Mouse (Mus musculus): ENCODE measurements at regions not wholly inside any gene's neighbourhood (a gene's known extent, or its start where the extent isn't known, plus 50 kb on each side); places are given as distances from the start of the nearest gene placed in this dataset.

DNA sequence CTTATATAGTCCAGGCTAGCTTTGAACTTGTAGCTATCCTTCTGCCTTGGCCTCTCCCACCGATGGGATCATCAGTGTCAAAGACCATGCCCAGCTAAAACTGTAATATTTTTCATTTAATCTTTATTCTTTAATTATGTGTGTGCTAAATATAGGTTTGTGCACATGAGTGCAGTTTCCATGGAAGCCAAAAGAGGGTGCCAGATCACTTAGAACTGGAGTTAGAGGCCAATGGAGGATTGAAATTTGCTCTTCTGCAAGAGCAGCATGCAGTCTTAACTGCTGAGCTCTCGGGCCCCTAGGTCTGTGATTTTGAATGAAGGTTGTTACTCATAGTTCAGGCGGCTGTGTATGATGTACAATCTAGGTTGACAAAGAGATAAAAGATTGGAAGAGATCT lies 66.6 kb upstream of the Slc22a22 start:
- no peak for DNase-seq (ENCODE audit: low read depth, low spot score)

DNA sequence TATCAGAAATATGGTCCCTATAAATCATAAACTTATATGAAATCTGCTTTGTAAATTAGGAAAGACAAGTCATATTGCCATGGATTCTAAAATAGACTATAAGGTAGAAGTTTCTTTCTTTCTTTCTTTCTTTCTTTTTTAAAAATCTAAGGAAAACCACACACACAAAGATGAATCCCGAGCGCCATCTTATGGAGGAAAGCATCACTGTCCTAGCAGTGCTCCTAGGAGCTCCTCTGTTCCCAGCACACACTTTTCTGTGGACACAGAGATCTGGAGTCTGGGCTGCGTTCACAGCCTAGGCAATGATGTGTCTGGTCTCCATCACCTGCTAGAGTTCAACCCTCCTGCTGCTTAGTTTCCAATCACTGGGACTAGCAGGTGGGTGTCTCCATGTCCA lies 65.2 kb upstream of the Slc22a22 start:
- no peak for DNase-seq (ENCODE audit: low read depth, low spot score)

DNA sequence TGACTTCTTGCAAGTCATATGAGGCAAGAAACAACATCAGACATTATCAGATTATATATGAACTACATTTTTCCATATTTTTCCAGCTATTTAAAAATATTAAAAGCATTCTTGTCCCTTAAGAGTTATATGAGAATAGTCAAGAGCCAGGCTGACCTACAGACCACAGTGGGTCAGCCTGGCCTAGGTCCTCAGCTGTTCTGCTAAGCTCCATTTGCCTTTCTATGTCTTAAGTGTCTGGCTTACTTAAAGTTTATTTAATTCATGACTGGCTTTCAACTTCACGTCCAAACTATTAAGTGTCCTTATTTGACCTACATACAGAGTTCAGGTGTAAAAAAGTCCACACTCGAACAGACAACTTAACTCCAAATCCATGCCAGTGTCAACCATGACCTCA lies 58.1 kb upstream of the Slc22a22 start:
- DNase-seq (ENCODE audit: low read depth, low spot score), result no peak

Measured in retina, postnatal 7 days (tissue).